8 mouse cellular contexts compared by ENCODE assay signal in the genomic region with DNA sequence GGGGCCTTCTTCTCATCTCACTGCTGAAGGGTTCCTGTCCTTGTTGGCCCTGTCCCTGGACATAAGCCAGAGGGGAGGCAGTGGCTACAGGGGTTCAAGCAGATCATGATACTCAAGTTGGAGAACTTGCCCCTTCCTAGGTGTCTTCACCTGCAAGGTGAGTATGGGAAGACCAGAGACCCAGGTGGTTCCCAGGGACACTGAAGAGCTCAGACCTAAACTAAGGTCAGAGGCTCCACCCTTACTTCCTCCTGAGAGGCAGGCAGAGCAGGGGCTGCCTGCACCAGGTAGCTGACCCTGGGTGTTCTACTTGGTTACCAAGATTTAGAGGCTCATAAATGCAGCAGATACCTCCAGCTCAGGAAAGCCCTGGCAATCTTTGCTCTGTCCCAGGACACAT. TPM values are rescaled to one million over a fixed set of nuclear protein-coding genes. Genes with fewer than 3 reads are reported as not detected.
DNase-seq lines count a peak whose midpoint lies in the region; ATAC-seq and TF ChIP-seq lines count a peak whose summit lies in the region.

No protein-coding gene starts in this region.

- peak overlapping the region; percentile 61 for H3K27ac ChIP-seq in layer of hippocampus, adult 2 months
- no peak overlapping the region for H3K27ac ChIP-seq in liver, embryonic 14.5 days

- H3K9ac ChIP-seq in liver, embryonic 14.5 days (replicated peaks): no peak overlapping the region

- TF ChIP-seq EP300 in liver, embryonic 14.5 days (IDR thresholded peaks at IDR 0.05; ENCODE audit: low read depth): no peak

- peak overlapping the region; percentile 17 for H3K4me3 ChIP-seq in layer of hippocampus, adult 2 months
- H3K4me3 ChIP-seq in liver, embryonic 14.5 days (ENCODE audit: insufficient read depth in 1 of 2, low read depth in 2 of 2, low read length in 2 of 2): no peak overlapping the region

- no peaks in the 10 kb centered on the region for H3K27me3 ChIP-seq in liver, embryonic 14.5 days (ENCODE audit: control insufficient read depth, insufficient read depth, low read length)

- no peaks in the 10 kb centered on the region for H3K9me3 ChIP-seq in liver, embryonic 14.5 days (ENCODE audit: control insufficient read depth, low read length)

- ATAC-seq in liver, embryonic 14.5 days (ENCODE audit: insufficient read depth): no peak

- peak; percentile 49 for DNase-seq in cerebellum, adult 9-11 months
- DNase-seq in cerebellum, adult 11 months: no peak
- no peak for DNase-seq in layer of hippocampus, adult 2 months (ENCODE audit: low spot score in 2 of 2)
- DNase-seq in layer of hippocampus, adult 9-11 months: no peak
- DNase-seq in ZHBTc4 (ENCODE audit: low read depth, low spot score): peak; percentile 35
- no peak for DNase-seq in liver, embryonic 14.5 days (ENCODE audit: low read depth in 3 of 3, low spot score in 3 of 3)
- no peak for DNase-seq in gastrocnemius, postnatal 10 days
- DNase-seq in ovary, postnatal 10 days (ENCODE audit: low spot score): no peak

- peaks cover 16 to 27% of the 10 kb centered on the region in 2 experiments for H3K4me1 ChIP-seq in liver, embryonic 14.5 days (replicated peaks; ENCODE audit: control insufficient read depth in 2 of 2, insufficient read depth in 2 of 2, low read length in 1 of 2)

- H3K36me3 ChIP-seq in liver, embryonic 14.5 days (replicated peaks; ENCODE audit: control insufficient read depth, insufficient read depth, low read depth): peaks cover 50% of the 10 kb centered on the region

- peak overlapping the region; percentile 40 for H3K4me2 ChIP-seq in liver, embryonic 14.5 days (ENCODE audit: low read depth)

- no peak for TF ChIP-seq CTCF in layer of hippocampus, adult 2 months (conservative IDR thresholded peaks at IDR 0.05)
- TF ChIP-seq CTCF in liver, embryonic 14.5 days (IDR thresholded peaks at IDR 0.05; ENCODE audit: low read depth): no peak

RNA-seq across cellular contexts. Expression of a gene that starts 2.3 kb away (rescaled TPM):
- total RNA-seq in layer of hippocampus, adult 2 months (2021): 100 to 1,000 TPM; 436 to 442 TPM
- polyA plus RNA-seq in liver, embryonic 14.5 days (2012; rRNA removed): 309 and 366 TPM in 2 replicates
- 989 and 1,016 TPM in 2 replicates for polyA plus RNA-seq in liver, embryonic 14.5 days (2014; fragmentation: Nextera tagmentation; extraction: Ambion mirVana)
- 100 to 1,000 TPM; 762 to 817 TPM for total RNA-seq in gastrocnemius, postnatal 10 days (2021)

RNA-seq across cellular contexts. Expression of a gene that starts 6.6 kb away (rescaled TPM):
- total RNA-seq in layer of hippocampus, adult 2 months (2021): 100 to 1,000 TPM; 808 to 856 TPM
- polyA plus RNA-seq in liver, embryonic 14.5 days (2012; rRNA removed): 534 and 909 TPM in 2 replicates
- polyA plus RNA-seq in liver, embryonic 14.5 days (2014; fragmentation: Nextera tagmentation; extraction: Ambion mirVana): 992 and 1,027 TPM in 2 replicates
- 1,000 to 10,000 TPM; 1,164 to 1,215 TPM for total RNA-seq in gastrocnemius, postnatal 10 days (2021)

RNA-seq across cellular contexts. Expression of a gene that starts 14.1 kb away (rescaled TPM):
- total RNA-seq in layer of hippocampus, adult 2 months (2021): not detected
- 0.03 TPM in 1 of 2 replicates, not detected in the other for polyA plus RNA-seq in liver, embryonic 14.5 days (2012; rRNA removed)
- 0.15 and 0.63 TPM in 2 replicates for polyA plus RNA-seq in liver, embryonic 14.5 days (2014; fragmentation: Nextera tagmentation; extraction: Ambion mirVana)
- total RNA-seq in gastrocnemius, postnatal 10 days (2021): not detected

RNA-seq across cellular contexts. Expression of a gene that starts 14.3 kb away (rescaled TPM):
- total RNA-seq in layer of hippocampus, adult 2 months (2021): 1 to 10 TPM; 9.4 TPM
- 12.1 and 13.4 TPM in 2 replicates for polyA plus RNA-seq in liver, embryonic 14.5 days (2012; rRNA removed)
- 3.9 and 5.5 TPM in 2 replicates for polyA plus RNA-seq in liver, embryonic 14.5 days (2014; fragmentation: Nextera tagmentation; extraction: Ambion mirVana)
- total RNA-seq in gastrocnemius, postnatal 10 days (2021): 1 to 10 TPM; 2.3 to 4.3 TPM

RNA-seq across cellular contexts. Expression of a gene that starts 18.3 kb away (rescaled TPM):
- 10 to 100 TPM; 17.8 to 19.0 TPM for total RNA-seq in layer of hippocampus, adult 2 months (2021)
- 14.9 and 16.3 TPM in 2 replicates for polyA plus RNA-seq in liver, embryonic 14.5 days (2012; rRNA removed)
- polyA plus RNA-seq in liver, embryonic 14.5 days (2014; fragmentation: Nextera tagmentation; extraction: Ambion mirVana): 35.5 and 35.6 TPM in 2 replicates
- 10 to 100 TPM; 70.9 to 75.2 TPM for total RNA-seq in gastrocnemius, postnatal 10 days (2021)

Comparison
In these comparisons a context has a peak if more than half of its experiments do, and no peak if none do; other contexts are left out.
1. DNase-seq: peak in cerebellum, adult 9-11 months (single experiment) and ZHBTc4 (single experiment); none in cerebellum, adult 11 months (single experiment), layer of hippocampus, adult 2 months (0 of 2), layer of hippocampus, adult 9-11 months (single experiment), liver, embryonic 14.5 days (0 of 3), gastrocnemius, postnatal 10 days (single experiment) and ovary, postnatal 10 days (single experiment).